Mouse (Mus musculus) brain, adult 2 months (tissue): ENCODE results near the gene Olfr77.

Experiments
- DNase-seq: peaks from one replicate; pipeline ENCODE4 v3.0.0; 2011; ENCODE audit warnings: low read depth, low spot score

Olfr77 gene

DNA sequence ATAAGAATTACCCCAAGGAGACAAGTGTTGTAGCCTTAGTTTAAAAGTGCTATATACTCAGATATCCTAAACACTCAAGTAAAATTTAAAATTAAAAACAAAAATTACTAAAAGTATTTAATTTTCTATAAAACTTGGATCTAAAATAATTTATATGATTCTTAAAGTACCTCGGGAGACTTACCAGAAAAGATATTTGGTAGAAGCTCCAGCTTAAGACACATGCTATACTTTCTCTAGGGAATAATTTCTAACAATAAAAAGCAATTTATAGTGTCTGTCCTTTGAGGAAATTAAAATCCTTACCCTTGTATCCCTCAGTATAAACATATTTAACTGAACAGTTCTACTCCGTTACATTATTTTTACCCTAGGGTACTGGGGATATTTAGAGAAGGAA lies at the start of gene Olfr77:
Gene Olfr77 (plus strand): TSS at position 301 of the 400 bp plus-strand sequence.
- DNase-seq, result no peak

DNA sequence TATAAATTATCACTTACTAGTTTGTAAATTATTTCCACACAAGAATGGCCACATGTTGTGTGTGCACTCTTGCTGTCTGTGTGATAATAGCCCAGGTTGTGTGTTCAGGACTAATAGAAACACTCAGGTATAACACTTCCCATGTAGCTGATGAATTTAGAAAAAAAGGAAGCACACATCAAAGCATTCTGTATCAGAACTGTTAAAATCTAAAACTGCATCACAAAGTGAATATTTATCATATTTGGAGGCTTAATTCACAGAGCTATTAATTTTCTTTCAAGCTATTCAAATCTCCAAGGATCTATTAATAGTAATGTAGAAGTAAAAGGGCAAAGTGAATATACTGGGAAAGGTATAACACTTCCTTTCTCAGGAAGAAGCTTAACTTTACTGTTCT lies 28.8 kb upstream of the Olfr77 start, which contains the start of gene Olfr862:
Gene Olfr862 (minus strand): TSS at position 101 of the 400 bp plus-strand sequence.
- no peak for DNase-seq

DNA sequence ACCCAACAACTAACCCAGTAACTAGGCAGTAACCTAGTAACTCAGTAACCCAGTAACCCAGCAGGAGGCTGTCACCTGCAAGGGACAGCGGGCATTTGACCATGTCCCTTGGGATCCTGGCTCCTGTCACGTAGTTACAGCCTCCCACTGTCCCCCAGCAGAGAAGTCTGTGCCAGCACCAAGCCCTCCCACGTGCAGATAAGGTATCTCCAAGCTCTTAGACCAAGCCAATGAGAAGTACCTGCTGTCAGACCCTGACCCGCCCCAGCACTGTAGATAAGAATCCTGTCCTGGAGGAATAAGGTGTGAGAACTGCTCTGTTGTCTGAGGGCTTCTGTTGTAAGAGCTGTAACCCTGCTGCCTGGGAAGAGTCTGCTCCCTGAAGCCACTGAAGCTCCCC lies 5.5 kb upstream of the Olfr77 start:
- no peak for DNase-seq
